In the genomic region with DNA sequence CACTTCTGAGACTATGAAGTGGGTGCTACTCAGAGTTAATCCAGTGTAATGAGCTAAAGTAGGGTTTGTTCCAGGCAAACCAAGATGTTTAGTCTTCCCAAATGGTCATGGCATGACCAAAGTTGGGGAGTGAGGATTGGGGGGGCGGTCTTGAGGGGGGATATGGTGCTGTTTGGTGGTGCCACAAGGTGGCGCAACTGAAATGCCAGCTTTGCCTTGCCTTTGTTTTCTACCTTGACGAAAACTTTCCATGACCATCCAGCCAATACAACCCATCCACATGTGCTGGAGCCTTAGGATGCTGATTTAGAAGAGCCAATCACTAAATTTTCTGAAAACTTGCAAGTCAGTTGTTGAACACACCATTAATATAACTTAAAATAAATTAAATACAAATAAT, we compare ENCODE assay signal across 10 mouse cellular contexts.
A peak's percentile ranks its signal among the peaks of the same experiment; 100 is the strongest.
DNase-seq lines count a peak whose midpoint lies in the region; ATAC-seq and TF ChIP-seq lines count a peak whose summit lies in the region.
"Had no signal": no experiment of that assay in that cellular context is flagged by ENCODE, and none has a peak within 500 bp of the region (broad histone marks: within the 10 kb centered on the region; RNA-seq: fewer than 3 reads in every experiment).

No protein-coding gene starts in this region.

- no peak for ATAC-seq in liver, postnatal 0 days
- no peak for ATAC-seq in liver, embryonic 11.5 days (replicated peaks; ENCODE audit: low FRiP score)
- no peak for ATAC-seq in monocyte, adult 5-6 weeks (replicated peaks; ENCODE audit: insufficient number of reproducible peaks, low FRiP score, low TSS enrichment, poor library complexity, severe bottlenecking)

- intact Hi-C loops in heart, postnatal 36 days (cut with DNase I): loop anchor here (5.0 to 10.0 kb wide), 2 partner anchors 276 to 334 kb away; no protein-coding TSS in a partner anchor

- no peak for TF ChIP-seq EP300 in liver, postnatal 0 days (IDR thresholded peaks at IDR 0.05; ENCODE audit: low read depth)

- H3K27me3 ChIP-seq in cerebellum, adult 2 months (ENCODE audit: control insufficient read depth, insufficient read depth, low read length): no peaks in the 10 kb centered on the region
- 0 out of 2 replicates have a peak, but pooled peaks cover 4% of the 10 kb centered on the region for H3K27me3 ChIP-seq in liver, postnatal 0 days (ENCODE audit: insufficient read depth, low read length)
- peaks cover 16% of the 10 kb centered on the region for H3K27me3 ChIP-seq in liver, embryonic 11.5 days (replicated peaks; ENCODE audit: control insufficient read depth, insufficient read depth, low read length)

- H3K9ac ChIP-seq in liver, postnatal 0 days (replicated peaks): no peak overlapping the region
- no peak overlapping the region for H3K9ac ChIP-seq in liver, embryonic 11.5 days (ENCODE audit: low read depth, low read length)

- no peaks in the 10 kb centered on the region for H3K9me3 ChIP-seq in liver, postnatal 0 days (ENCODE audit: low read length)
- no peaks in the 10 kb centered on the region for H3K9me3 ChIP-seq in liver, embryonic 11.5 days (ENCODE audit: control insufficient read depth, low read length)

- no peak for TF ChIP-seq POLR2A in cerebellum, adult 2 months (IDR thresholded peaks at IDR 0.05; ENCODE audit: borderline replicate concordance, insufficient read depth, low read length)

- no peak overlapping the region for H3K4me3 ChIP-seq in cerebellum, adult 2 months (replicated peaks; ENCODE audit: insufficient read depth, low read depth, low read length)
- no peak overlapping the region for H3K4me3 ChIP-seq in liver, postnatal 0 days (ENCODE audit: low read depth, low read length)
- H3K4me3 ChIP-seq in liver, embryonic 11.5 days (ENCODE audit: low read depth, low read length): no peak overlapping the region
- H3K4me3 ChIP-seq: embryonic facial prominence, embryonic 10.5 days had no signal

- peaks cover 19% of the 10 kb centered on the region for H3K4me1 ChIP-seq in cerebellum, adult 2 months (ENCODE audit: control insufficient read depth, insufficient read depth, low read length)
- H3K4me1 ChIP-seq in liver, postnatal 0 days (ENCODE audit: insufficient read depth): no peaks in the 10 kb centered on the region
- H3K4me1 ChIP-seq in liver, embryonic 11.5 days (replicated peaks; ENCODE audit: control insufficient read depth, insufficient read depth, low read length): peaks cover 15% of the 10 kb centered on the region

- no peak overlapping the region for H3K4me2 ChIP-seq in liver, postnatal 0 days (ENCODE audit: low read depth, low read length)
- no peak overlapping the region for H3K4me2 ChIP-seq in liver, embryonic 11.5 days

- no peak overlapping the region for H3K27ac ChIP-seq in cerebellum, adult 2 months (ENCODE audit: insufficient read depth, low read length)
- no peak overlapping the region for H3K27ac ChIP-seq in liver, postnatal 0 days (ENCODE audit: low read depth)
- no peak overlapping the region for H3K27ac ChIP-seq in liver, embryonic 11.5 days (ENCODE audit: low read depth, low read length)
- H3K27ac ChIP-seq: embryonic facial prominence, embryonic 10.5 days had no signal

- 0 out of 2 replicates have a peak, but pooled peaks have one; percentile 31 for TF ChIP-seq CTCF in cerebellum, adult 2 months (IDR thresholded peaks at IDR 0.05; ENCODE audit: borderline replicate concordance, insufficient read depth, low read depth, low read length)
- TF ChIP-seq CTCF in liver, postnatal 0 days (IDR thresholded peaks at IDR 0.05; ENCODE audit: low read depth): peak; percentile 53

- DNase-seq in cerebellum, adult 2 months: no peak
- DNase-seq in cerebellum, postnatal 4 days (ENCODE audit: low spot score in 2 of 2): no peak
- DNase-seq in liver, postnatal 0 days: no peak
- no peak for DNase-seq in liver, embryonic 11.5 days (ENCODE audit: low spot score)
- peak; percentile 38 for DNase-seq in CD4-positive helper T cell, adult 2 months (ENCODE audit: low read depth, low spot score)
- DNase-seq in naive thymus-derived CD4-positive, alpha-beta T cell, adult 2 months (ENCODE audit: low read depth): peak; percentile 60
- no peak for DNase-seq in heart, postnatal 36 days
- DNase-seq: kidney, adult 18-20 months had no signal

- no peaks in the 10 kb centered on the region for H3K36me3 ChIP-seq in liver, postnatal 0 days (replicated peaks; ENCODE audit: insufficient read depth, low read length)
- no peaks in the 10 kb centered on the region for H3K36me3 ChIP-seq in liver, embryonic 11.5 days (ENCODE audit: control insufficient read depth, insufficient read depth, low read length)
- H3K36me3 ChIP-seq: embryonic facial prominence, embryonic 10.5 days had no signal

- WGBS in cerebellum, adult 2 months: 52% methylated on average over 3 of the region's 3 CpGs
- WGBS in liver, postnatal 0 days (ENCODE audit: insufficient replicate concordance): 36% methylated on average over 3 of the region's 3 CpGs
- WGBS in liver, embryonic 11.5 days: 57% methylated on average over 3 of the region's 3 CpGs

Comparison
In these comparisons a context has a peak if more than half of its experiments do, and no peak if none do; other contexts are left out.
1. DNase-seq: peak in CD4-positive helper T cell, adult 2 months (single experiment) and naive thymus-derived CD4-positive, alpha-beta T cell, adult 2 months (single experiment); none in cerebellum, adult 2 months (0 of 2), cerebellum, postnatal 4 days (0 of 2), liver, postnatal 0 days (single experiment), liver, embryonic 11.5 days (single experiment) and heart, postnatal 36 days (0 of 2).